Mouse (Mus musculus) lung, postnatal 0 days (tissue): ENCODE data around the gene Nbas. TPM values are rescaled to one million over a fixed set of nuclear protein-coding genes. Genes with fewer than 3 reads are reported as not detected.

Experiments
- ATAC-seq: fragments of 200-750 bp; cut with Nextera tagmentation; 2 replicates; pipeline ENCODE4 v1.8.0; 2017; ENCODE audit warnings: moderate library complexity
- DNase-seq: peaks from one replicate; pipeline ENCODE4 v3.0.0-alpha.2; 2016; ENCODE audit warnings: low spot score
- H3K27ac ChIP-seq: fragments of 300-500 bp; sonication (generic); 2 replicates; pipeline ENCODE4 v1.5.1; 2014; ENCODE audit warnings: antibody characterized with exemption, mild to moderate bottlenecking, low read length, mixed read lengths
- H3K27me3 ChIP-seq: fragments of 300-500 bp; sonication (generic); replicated peaks from 2 replicates; pipeline ENCODE4 v1.6.1; 2014; ENCODE audit warnings: low read length, mixed read lengths; ENCODE audit not compliant: insufficient read depth
- H3K36me3 ChIP-seq: fragments of 300-500 bp; sonication (generic); 2 replicates; pipeline ENCODE4 v1.6.1; 2014; ENCODE audit warnings: low read length, mixed read lengths; ENCODE audit not compliant: insufficient read depth
- H3K4me1 ChIP-seq: fragments of 300-500 bp; sonication (generic); 2 replicates; pipeline ENCODE4 v1.6.1; 2014; ENCODE audit warnings: antibody characterized with exemption, low read depth, low read length, mixed read lengths; ENCODE audit not compliant: insufficient read depth
- H3K4me2 ChIP-seq: fragments of 300-500 bp; sonication (generic); replicated peaks from 2 replicates; pipeline ENCODE4 v1.6.1; 2014; ENCODE audit warnings: low read depth, mild to moderate bottlenecking, low read length, moderate library complexity, mixed read lengths
- H3K4me3 ChIP-seq: fragments of 300-500 bp; sonication (generic); 2 replicates; pipeline ENCODE4 v1.5.1; 2014; ENCODE audit warnings: low read depth, low read length
- H3K9ac ChIP-seq: fragments of 300-500 bp; sonication (generic); replicated peaks from 2 replicates; pipeline ENCODE4 v1.6.1; 2014; ENCODE audit warnings: low read depth, mild to moderate bottlenecking
- H3K9me3 ChIP-seq: fragments of 300-500 bp; sonication (generic); 2 replicates; pipeline ENCODE4 v1.6.1; 2016; ENCODE audit warnings: low read length, mixed read lengths
- CTCF ChIP-seq: IDR thresholded peaks from 2 replicates; pipeline ENCODE4 v1.5.1; 2016; ENCODE audit warnings: antibody characterized with exemption, mild to moderate bottlenecking
- EP300 ChIP-seq: IDR thresholded peaks from 2 replicates; pipeline ENCODE4 v1.6.1; 2016; ENCODE audit warnings: antibody characterized with exemption, mild to moderate bottlenecking, control low read depth
- WGBS: fragments of 180-500 bp; shearing (Covaris S2); extraction: QIAGEN DNeasy Blood & Tissue Kit; methylation state at CpG from one replicate; pipeline ENCODE4 v1.1.7; 2014; 5-methylcytosine and 5-hydroxymethylcytosine counted together
- polyA plus RNA-seq: library from polyadenylated mRNA; unstranded; fragments of >200 nt; fragmentation: Nextera tagmentation; extraction: Ambion mirVana; gene quantifications from 2 replicates; pipeline ENCODE4 v1.2.1, GENCODE M21; 2015

Nbas gene
- polyA plus RNA-seq, 1 experiment from 2014 or later, result 5.4 TPM

- no peak for TF ChIP-seq CTCF
- no peak for TF ChIP-seq EP300
Measured at GRCm38 (mm10) chr12:13543806-13544205, 274.9 kb downstream of the Nbas start.

GRCm38 (mm10) chr12:13563646-13564289 is 294.8 kb downstream of the Nbas start:
- no peak for DNase-seq
- H3K27ac ChIP-seq, result no peak overlapping the region
- H3K36me3 ChIP-seq, result no peaks in the 10 kb centered on the region
- TF ChIP-seq EP300, result no peak
- no peak for TF ChIP-seq CTCF
- H3K9ac ChIP-seq, result no peak overlapping the region
- no peak for ATAC-seq
- no peaks in the 10 kb centered on the region for H3K27me3 ChIP-seq
- H3K4me2 ChIP-seq, result no peak overlapping the region
- H3K4me1 ChIP-seq, result no peaks in the 10 kb centered on the region
- WGBS, result 78% methylated on average over 5 of the region's 5 CpGs
- H3K9me3 ChIP-seq, result no peaks in the 10 kb centered on the region
- H3K4me3 ChIP-seq, result no peak overlapping the region

More at GRCm38 (mm10) chr12:13543806-13544205, 274.9 kb downstream of the Nbas start:
- H3K27me3 ChIP-seq, result no peaks in the 10 kb centered on the region
- no peaks in the 10 kb centered on the region for H3K9me3 ChIP-seq
- no peak overlapping the region for H3K9ac ChIP-seq
- no peaks in the 10 kb centered on the region for H3K36me3 ChIP-seq
- WGBS, result 82% methylated on average over 5 of the region's 5 CpGs
- DNase-seq, result no peak
- H3K4me3 ChIP-seq, result no peak overlapping the region
- H3K4me2 ChIP-seq, result no peak overlapping the region
- H3K27ac ChIP-seq, result no peak overlapping the region
- H3K4me1 ChIP-seq, result no peaks in the 10 kb centered on the region
- ATAC-seq, result no peak

DNA sequence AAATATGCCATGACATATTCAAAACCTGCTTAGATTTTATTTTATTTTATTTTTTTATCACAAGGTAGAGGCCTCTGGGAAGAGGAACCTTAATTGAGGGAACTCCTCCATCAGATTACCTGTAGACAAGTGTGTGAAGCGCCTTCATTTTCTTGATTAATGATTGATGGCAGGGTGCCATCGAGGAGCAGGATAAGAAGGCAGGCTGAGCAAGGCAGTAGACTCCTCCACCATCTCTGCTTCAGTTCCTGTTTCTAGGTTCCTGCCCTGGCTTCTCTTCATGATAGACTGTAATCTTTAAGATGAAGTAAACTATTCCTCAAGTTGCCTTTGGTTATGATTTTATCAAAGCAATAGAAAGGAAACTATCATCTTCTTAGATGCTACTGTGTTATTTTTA is 295.4 kb downstream of the Nbas start:
- WGBS, result 63% methylated on average over 2 of the region's 2 CpGs
- ATAC-seq (no peak), DNase-seq (no peak)
- Histone ChIP-seq H3K27me3 (no peaks in the 10 kb centered on the region), H3K4me1 (no peaks in the 10 kb centered on the region), H3K4me3 (no peak overlapping the region), H3K4me2 (no peak overlapping the region), H3K36me3 (no peaks in the 10 kb centered on the region), H3K27ac (no peak overlapping the region), H3K9me3 (no peaks in the 10 kb centered on the region), H3K9ac (no peak overlapping the region)
- TF ChIP-seq EP300 (no peak), CTCF (no peak)

DNA sequence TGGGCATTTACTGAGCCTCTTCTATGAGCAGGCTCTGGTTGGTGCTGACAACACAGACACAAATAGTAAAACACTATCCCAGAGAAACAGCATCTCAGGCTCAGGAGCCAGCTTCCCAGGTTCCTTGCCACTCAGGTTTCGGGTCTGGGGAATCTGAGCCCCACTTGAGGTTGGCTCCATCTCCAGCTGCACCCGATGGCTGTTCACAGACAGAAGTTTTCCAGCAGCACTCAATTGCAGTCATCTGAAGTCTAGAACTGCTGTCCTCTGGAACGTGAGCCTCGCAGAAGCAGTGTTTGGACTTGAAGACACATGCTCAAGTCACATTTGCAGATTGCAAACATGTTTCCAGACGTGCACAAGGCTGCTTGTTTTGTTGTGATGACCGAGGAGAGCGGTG is 297.5 kb downstream of the Nbas start:
- Histone ChIP-seq H3K27me3 (no peaks in the 10 kb centered on the region), H3K4me2 (no peak overlapping the region), H3K9ac (no peak overlapping the region), H3K36me3 (no peaks in the 10 kb centered on the region), H3K27ac (no peak overlapping the region), H3K9me3 (no peaks in the 10 kb centered on the region), H3K4me1 (no peaks in the 10 kb centered on the region), H3K4me3 (no peak overlapping the region)
- ATAC-seq, result no peak
- DNase-seq, result no peak
- 63% methylated on average over 7 of the region's 7 CpGs for WGBS
- TF ChIP-seq CTCF (no peak), EP300 (no peak)

GRCm38 (mm10) chr12:13575158-13575557 is 306.2 kb downstream of the Nbas start:
- no peak for DNase-seq
- H3K36me3 ChIP-seq, result no peaks in the 10 kb centered on the region
- H3K27me3 ChIP-seq, result no peaks in the 10 kb centered on the region
- no peak overlapping the region for H3K4me2 ChIP-seq
- 90% methylated on average over 4 of the region's 4 CpGs for WGBS
- H3K27ac ChIP-seq, result no peak overlapping the region
- H3K9me3 ChIP-seq, result no peaks in the 10 kb centered on the region
- no peak for ATAC-seq
- no peaks in the 10 kb centered on the region for H3K4me1 ChIP-seq
- TF ChIP-seq CTCF, result no peak
- TF ChIP-seq EP300, result no peak
- no peak overlapping the region for H3K4me3 ChIP-seq
- no peak overlapping the region for H3K9ac ChIP-seq

GRCm38 (mm10) chr12:13575605-13576600 is 307.0 kb downstream of the Nbas start:
- Histone ChIP-seq H3K4me3 (no peak overlapping the region), H3K4me1 (no peaks in the 10 kb centered on the region), H3K9ac (no peak overlapping the region), H3K9me3 (no peaks in the 10 kb centered on the region), H3K4me2 (no peak overlapping the region), H3K27ac (no peak overlapping the region), H3K36me3 (no peaks in the 10 kb centered on the region), H3K27me3 (no peaks in the 10 kb centered on the region)
- 83% methylated on average over 5 of the region's 5 CpGs for WGBS
- no peak for TF ChIP-seq CTCF
- no peak for TF ChIP-seq EP300
- DNase-seq (no peak), ATAC-seq (no peak)
